Mouse (Mus musculus): Measurements from ENCODE around the gene Tgif1. TPM values are rescaled to one million over a fixed set of nuclear protein-coding genes. Genes with fewer than 3 reads are reported as not detected.

Tgif1 gene
- polyA plus RNA-seq (2016; fragmentation: Nextera tagmentation; extraction: Ambion mirVana) = 31.5 and 58.1 TPM in 2 replicates

DNA sequence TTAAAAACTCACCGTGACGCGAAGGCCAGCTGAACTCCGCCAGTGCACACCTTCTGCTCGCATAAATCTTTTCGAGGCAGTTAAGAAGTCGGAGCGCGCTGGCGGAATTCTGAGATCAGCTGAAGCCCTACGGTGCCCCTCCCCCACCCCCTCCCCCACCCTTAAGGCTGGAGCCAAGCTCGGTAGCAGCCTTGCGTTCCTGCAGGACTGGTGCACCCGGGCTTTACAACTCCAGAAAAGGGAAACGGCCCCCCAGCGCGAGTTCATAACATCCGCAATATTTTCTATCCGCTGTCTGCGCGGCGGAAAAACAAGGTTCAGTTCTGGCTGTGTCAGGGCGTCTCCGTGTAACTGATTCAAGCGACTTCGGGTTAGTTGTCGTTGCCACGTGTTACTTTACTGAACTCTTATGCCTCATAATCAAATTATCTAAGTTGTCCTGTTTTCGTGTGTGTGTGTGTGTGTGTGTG, at the start of gene Tgif1:
TSS of gene Tgif1 (minus strand) at position 111 of the 470 bp plus-strand sequence.
- Histone ChIP-seq H3K27me3 (ENCODE audit: insufficient read depth, poor library complexity, severe bottlenecking) (no peaks in the 10 kb centered on the region), H3K4me3 (peak within 1 kb of the TSS; percentile 82), H3K27ac (peak within 1 kb of the TSS; percentile 93), H3K36me3 (no peaks in the 10 kb centered on the region), H3K9me3 (no peaks in the 10 kb centered on the region), H3K4me1 (peaks cover 7% of the 10 kb centered on the region)
- WGBS = under 1% methylated on average over 29 of the region's 29 CpGs
- DNase-seq (ENCODE audit: low spot score) = peak; percentile 82

DNA sequence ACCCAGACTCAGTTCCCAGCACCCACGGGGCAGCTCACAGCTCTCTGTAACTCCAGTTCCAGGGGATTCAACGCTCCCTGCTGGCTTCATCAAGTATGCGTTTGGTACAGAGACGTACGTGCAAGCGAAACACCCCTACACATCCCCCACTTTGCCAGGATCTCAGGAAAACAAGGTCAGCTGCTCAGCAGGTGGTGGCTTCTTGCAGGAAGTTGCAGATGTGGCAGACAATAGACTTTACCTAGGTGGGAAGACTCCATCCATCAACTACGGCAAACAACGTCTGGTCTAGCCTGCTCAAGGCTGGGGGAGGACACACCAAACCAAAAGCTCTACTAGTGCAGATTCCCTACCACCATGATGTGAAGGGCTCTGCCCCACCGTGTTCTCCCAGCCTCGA, 47.3 kb upstream of the Tgif1 start:
- Histone ChIP-seq H3K4me3 (no peak overlapping the region), H3K27me3 (ENCODE audit: insufficient read depth, poor library complexity, severe bottlenecking) (no peaks in the 10 kb centered on the region), H3K27ac (no peak overlapping the region), H3K36me3 (no peaks in the 10 kb centered on the region), H3K9me3 (no peaks in the 10 kb centered on the region), H3K4me1 (no peaks in the 10 kb centered on the region)
- DNase-seq (ENCODE audit: low spot score) = no peak
- WGBS = 70% methylated on average over 10 of the region's 10 CpGs

DNA sequence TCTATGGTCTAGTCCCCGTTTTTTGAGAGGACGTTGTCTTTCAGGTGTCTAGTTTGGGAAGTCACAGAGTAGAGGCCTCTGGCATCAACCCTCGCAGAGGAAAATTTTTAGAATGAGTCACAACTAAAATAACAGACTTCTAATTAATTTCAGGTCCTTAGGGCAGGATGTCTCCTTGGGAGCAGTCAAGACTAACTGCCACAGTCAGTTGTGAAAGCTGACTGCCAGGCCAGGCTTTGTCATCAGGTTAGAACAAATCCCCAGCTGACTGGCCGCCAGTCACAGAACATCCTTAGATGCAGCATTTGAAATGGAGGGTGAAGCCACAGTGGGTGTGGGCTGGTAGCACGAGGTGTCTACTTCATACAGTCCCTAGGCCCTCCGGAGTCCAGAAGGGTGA, 46.3 kb upstream of the Tgif1 start:
- Histone ChIP-seq H3K4me3 (no peak overlapping the region), H3K9me3 (no peaks in the 10 kb centered on the region), H3K36me3 (no peaks in the 10 kb centered on the region), H3K27me3 (ENCODE audit: insufficient read depth, poor library complexity, severe bottlenecking) (no peaks in the 10 kb centered on the region), H3K4me1 (no peaks in the 10 kb centered on the region), H3K27ac (no peak overlapping the region)
- DNase-seq (ENCODE audit: low spot score) = no peak
- WGBS = 83% methylated on average over 6 of the region's 6 CpGs

DNA sequence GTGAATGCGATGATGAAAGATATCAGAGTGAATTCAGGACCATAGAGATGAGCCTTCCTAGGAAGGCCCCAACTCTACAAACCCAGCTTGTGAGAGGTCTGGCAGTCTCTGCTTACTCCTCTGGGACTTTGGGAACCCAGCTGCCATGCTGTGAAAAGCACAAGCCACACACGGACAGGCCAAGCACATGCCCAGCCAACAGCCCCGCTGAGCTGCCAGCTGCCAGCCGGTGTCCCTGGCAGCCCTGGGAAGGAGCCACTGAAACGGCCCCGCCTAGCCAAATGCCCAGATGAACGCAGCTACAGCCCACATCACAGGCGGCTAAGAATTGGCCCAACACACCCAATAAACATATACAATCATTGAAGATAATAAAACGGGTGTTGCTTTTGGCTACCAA, 41.5 kb upstream of the Tgif1 start:
- Histone ChIP-seq H3K27me3 (ENCODE audit: insufficient read depth, poor library complexity, severe bottlenecking) (no peaks in the 10 kb centered on the region), H3K27ac (no peak overlapping the region), H3K36me3 (no peaks in the 10 kb centered on the region), H3K4me1 (no peaks in the 10 kb centered on the region), H3K4me3 (no peak overlapping the region), H3K9me3 (no peaks in the 10 kb centered on the region)
- WGBS = 82% methylated on average over 9 of the region's 9 CpGs
- no peak for DNase-seq (ENCODE audit: low spot score)

DNA sequence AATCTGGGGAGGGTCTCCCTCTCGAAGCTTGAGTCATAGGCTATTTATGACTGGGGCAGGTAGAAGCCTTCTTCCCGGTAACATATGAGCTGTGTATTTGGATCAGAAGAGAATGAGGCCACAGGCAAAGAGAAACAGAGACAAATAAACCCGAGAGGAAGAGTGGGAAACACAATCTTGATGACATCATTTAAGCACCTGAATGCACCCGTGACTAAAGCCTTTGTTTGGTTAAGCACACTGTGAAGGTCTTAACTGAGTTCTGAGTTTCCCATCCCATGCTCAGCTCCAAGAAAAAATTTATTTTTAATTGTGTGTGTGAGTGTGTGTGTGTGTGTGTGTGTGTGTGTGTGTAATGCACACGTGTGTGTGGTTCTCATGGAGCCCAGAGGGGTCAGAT, 39.8 kb upstream of the Tgif1 start:
- H3K27ac ChIP-seq = no peak overlapping the region
- no peaks in the 10 kb centered on the region for H3K27me3 ChIP-seq (ENCODE audit: insufficient read depth, poor library complexity, severe bottlenecking)
- H3K9me3 ChIP-seq = no peaks in the 10 kb centered on the region
- no peak overlapping the region for H3K4me3 ChIP-seq
- H3K4me1 ChIP-seq = no peaks in the 10 kb centered on the region
- 66% methylated on average over 5 of the region's 5 CpGs for WGBS
- DNase-seq (ENCODE audit: low spot score) = no peak
- H3K36me3 ChIP-seq = no peaks in the 10 kb centered on the region

DNA sequence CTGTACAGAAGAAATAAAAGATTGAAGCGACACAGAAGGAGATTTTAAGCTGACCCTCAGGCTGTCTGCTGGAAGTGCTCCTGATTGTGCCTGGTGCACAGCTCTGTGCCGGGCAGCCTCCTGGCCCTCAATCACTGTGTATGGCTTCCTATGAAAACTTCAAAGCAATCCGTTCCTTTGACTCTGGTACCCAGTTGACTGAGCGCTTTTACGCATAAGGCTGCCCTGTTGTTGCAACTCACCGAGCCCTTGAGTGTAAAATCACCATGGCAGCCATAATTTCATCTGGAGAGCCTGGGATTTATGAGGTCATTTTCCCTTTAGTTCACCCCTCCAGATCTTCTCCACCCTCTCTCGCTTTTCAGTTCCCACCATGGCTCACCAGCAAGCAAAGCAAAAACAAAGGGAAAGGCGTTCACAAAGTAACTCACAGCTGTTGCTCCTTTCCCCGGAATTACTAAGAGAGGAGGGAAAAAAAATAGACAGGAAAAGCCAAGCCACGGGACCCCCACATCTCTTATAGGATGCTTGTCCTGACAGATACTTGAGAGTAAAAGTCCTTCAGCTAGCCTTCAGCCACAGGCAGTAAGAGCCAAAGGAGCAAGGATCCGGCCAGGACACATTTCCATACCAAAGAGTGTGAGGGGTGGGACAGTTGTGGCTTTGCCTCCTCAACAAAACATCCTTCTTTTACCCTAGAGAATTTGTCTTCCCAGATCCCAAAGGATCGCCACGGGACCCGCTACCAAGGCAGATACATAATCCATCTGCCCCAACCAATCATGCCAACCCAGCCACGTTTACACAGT, 39.1 kb upstream of the Tgif1 start:
- 50% methylated on average over 15 of the region's 15 CpGs for WGBS
- Histone ChIP-seq H3K4me3 (no peak overlapping the region), H3K36me3 (no peaks in the 10 kb centered on the region), H3K27ac (no peak overlapping the region), H3K9me3 (no peaks in the 10 kb centered on the region), H3K27me3 (ENCODE audit: insufficient read depth, poor library complexity, severe bottlenecking) (no peaks in the 10 kb centered on the region), H3K4me1 (no peaks in the 10 kb centered on the region)
- no peak for DNase-seq (ENCODE audit: low spot score)

DNA sequence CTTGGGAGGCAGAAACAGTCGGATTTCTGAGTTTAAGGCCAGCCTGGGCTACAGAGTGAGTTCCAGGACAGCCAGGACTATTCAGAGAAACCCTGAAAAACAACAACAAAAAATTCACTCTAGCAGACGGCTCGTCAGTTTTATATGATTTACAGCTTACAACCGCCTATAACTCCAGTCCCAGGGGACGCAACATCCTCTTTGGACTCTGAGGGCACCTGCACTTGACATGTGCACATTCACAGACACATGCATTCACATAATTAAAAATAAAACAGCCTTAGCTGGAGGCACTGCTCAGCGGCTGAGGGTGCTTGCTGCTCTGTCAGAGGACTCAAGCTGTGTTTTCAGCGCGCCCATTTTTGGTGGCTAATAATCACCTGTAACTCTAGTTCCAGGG, 37.2 kb upstream of the Tgif1 start:
- no peaks in the 10 kb centered on the region for H3K9me3 ChIP-seq
- no peaks in the 10 kb centered on the region for H3K36me3 ChIP-seq
- DNase-seq (ENCODE audit: low spot score) = no peak
- no peak overlapping the region for H3K4me3 ChIP-seq
- H3K4me1 ChIP-seq = no peaks in the 10 kb centered on the region
- H3K27me3 ChIP-seq (ENCODE audit: insufficient read depth, poor library complexity, severe bottlenecking) = no peaks in the 10 kb centered on the region
- 85% methylated on average over 8 of the region's 8 CpGs for WGBS
- H3K27ac ChIP-seq = no peak overlapping the region

DNA sequence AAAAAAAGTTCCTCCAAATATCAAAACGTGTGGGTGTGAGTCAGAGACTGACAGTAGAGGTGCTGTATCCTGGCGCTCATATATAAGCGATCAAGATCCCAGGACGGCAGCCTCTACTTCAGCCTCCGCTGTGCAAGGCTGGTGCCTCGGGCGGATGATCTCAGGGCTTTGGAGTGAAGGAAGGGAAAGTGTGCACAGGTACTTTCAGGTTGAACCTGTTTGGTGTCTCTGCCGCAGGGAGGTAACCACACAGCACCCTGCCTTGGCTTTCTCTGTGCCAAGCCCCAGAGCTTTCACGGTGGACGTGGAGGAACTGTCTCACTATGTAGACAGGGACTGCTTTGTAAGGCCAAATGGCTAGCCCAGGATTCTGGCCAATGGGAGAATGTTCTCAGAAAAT, 35.3 kb upstream of the Tgif1 start:
- WGBS = 77% methylated on average over 10 of the region's 10 CpGs
- Histone ChIP-seq H3K27ac (no peak overlapping the region), H3K4me1 (no peaks in the 10 kb centered on the region), H3K36me3 (no peaks in the 10 kb centered on the region), H3K9me3 (no peaks in the 10 kb centered on the region), H3K4me3 (no peak overlapping the region), H3K27me3 (ENCODE audit: insufficient read depth, poor library complexity, severe bottlenecking) (no peaks in the 10 kb centered on the region)
- no peak for DNase-seq (ENCODE audit: low spot score)

DNA sequence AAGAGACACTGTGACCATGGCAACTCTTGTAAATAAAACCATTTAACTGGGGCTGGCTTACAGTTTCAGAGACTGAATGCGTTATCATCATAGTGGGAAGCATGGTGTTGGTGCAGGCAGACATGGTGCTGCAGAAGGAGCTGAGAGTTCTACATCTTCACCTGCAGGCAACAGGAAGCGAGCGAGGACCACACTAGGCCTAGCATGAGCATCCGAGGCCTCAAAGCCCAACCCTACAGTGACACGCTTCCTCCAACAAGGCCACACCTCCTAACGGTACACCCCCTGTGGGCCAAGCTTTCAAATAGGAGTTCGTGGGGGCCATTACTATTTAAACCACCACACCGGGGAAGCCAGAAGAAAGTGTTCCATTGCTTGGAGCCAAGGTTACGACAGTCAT, 34.5 kb upstream of the Tgif1 start:
- no peak for DNase-seq (ENCODE audit: low spot score)
- no peaks in the 10 kb centered on the region for H3K9me3 ChIP-seq
- 89% methylated on average over 9 of the region's 9 CpGs for WGBS
- H3K4me3 ChIP-seq = no peak overlapping the region
- H3K36me3 ChIP-seq = no peaks in the 10 kb centered on the region
- no peaks in the 10 kb centered on the region for H3K4me1 ChIP-seq
- H3K27me3 ChIP-seq (ENCODE audit: insufficient read depth, poor library complexity, severe bottlenecking) = no peaks in the 10 kb centered on the region
- H3K27ac ChIP-seq = no peak overlapping the region

DNA sequence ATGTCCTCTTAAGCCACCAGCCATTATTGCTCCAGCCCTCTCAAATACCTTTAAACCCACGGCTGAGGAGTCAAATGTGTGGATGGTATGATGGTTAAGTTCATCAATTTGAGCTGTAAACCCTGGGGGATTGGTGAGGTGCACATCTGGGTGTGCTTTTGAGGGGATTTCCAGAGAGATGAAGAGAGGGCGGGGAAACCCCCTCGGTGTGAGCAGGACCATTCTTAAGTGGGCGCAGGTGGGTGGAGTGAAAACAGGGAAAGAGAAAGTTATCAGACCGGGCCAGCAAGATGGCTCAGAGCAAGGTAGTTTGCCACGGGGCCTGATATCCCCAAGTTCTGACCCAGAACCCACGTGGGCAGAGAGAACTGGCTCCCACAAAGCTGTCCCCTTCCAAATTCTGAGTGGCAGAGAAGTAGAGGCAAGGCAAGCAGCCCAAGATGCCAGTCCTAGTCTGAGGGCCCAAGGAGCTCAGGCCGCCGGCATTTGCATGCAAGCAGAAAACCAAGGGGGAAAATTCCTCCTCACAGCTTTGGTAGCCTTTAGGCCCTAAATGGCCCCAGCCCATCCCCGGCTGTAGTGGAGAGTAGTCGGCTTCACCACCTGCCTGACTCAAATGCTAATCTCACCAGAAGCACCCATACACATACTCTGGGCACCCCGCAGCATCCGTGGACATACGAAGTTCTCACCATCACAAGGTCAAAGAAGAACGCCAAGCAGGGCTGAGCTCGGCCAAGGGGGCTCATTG, 33.5 kb upstream of the Tgif1 start:
- Histone ChIP-seq H3K27ac (no peak overlapping the region), H3K27me3 (ENCODE audit: insufficient read depth, poor library complexity, severe bottlenecking) (no peaks in the 10 kb centered on the region), H3K4me3 (no peak overlapping the region), H3K9me3 (no peaks in the 10 kb centered on the region), H3K4me1 (no peaks in the 10 kb centered on the region), H3K36me3 (no peaks in the 10 kb centered on the region)
- no peak for DNase-seq (ENCODE audit: low spot score)
- WGBS = 82% methylated on average over 16 of the region's 16 CpGs

DNA sequence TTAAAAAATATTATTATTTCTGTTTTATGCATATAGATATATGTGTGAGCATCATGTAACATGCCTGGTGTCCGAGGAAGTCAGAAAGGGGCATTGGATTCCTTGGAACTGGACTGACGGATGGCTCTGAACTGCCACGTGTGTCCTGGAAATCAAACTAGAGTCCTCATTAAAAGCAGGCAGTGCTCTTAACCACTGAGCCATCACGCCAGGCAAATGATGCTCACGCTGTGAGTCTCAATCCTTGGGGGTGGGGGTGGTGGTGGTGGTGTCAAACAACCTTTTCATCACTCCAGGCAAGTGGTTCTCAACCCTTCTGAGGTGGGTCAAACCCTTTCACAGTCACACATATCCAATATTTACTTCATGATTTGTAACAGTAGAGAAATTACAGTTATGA, 32.5 kb upstream of the Tgif1 start:
- no peaks in the 10 kb centered on the region for H3K9me3 ChIP-seq
- no peaks in the 10 kb centered on the region for H3K27me3 ChIP-seq (ENCODE audit: insufficient read depth, poor library complexity, severe bottlenecking)
- WGBS = 79% methylated on average over 5 of the region's 5 CpGs
- H3K4me1 ChIP-seq = no peaks in the 10 kb centered on the region
- H3K36me3 ChIP-seq = no peaks in the 10 kb centered on the region
- no peak overlapping the region for H3K27ac ChIP-seq
- no peak for DNase-seq (ENCODE audit: low spot score)
- H3K4me3 ChIP-seq = no peak overlapping the region

DNA sequence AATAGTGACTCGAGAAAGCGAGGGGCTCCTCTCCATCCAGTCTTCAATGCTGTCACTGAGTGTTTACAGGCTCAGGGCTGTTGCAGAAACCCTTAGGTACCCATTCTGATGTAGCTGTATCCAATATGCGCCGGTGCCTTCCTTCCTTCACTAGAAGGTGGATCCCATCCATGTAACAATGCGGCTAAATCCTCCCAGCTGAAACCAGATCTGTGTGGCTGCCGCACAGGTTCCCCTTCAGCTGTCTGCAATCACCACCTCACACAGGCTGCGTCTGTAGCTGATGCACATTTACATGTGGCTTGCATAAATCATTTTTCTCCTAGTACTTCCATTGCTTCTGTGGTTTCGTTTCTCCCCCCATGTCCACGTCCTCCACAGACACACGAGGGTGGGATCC, 28.6 kb upstream of the Tgif1 start:
- H3K27me3 ChIP-seq (ENCODE audit: insufficient read depth, poor library complexity, severe bottlenecking) = no peaks in the 10 kb centered on the region
- WGBS = 80% methylated on average over 10 of the region's 10 CpGs

DNA sequence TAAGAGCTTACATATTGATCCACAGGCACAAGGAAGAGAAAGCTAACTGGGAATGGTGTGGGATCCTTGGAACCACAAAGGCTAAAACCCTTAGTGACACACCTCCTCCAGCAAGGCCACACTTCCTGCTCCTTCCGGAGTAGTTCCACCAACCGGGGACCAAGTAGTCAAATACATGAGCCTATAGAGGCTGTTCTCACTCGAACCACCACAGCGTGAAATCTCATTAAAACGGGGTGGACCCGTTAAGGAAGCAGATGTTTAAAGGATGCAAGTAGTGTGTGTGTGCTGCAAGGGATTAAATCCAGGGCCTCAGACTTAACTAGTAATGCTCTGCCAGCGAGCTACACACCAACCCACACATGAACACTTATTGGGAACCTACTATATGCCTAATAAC, 27.8 kb upstream of the Tgif1 start:
- Histone ChIP-seq H3K9me3 (no peaks in the 10 kb centered on the region), H3K27me3 (ENCODE audit: insufficient read depth, poor library complexity, severe bottlenecking) (no peaks in the 10 kb centered on the region)
- 58% methylated on average over 7 of the region's 7 CpGs for WGBS

More for the DNA sequence above, 28.6 kb upstream of the Tgif1 start:
- H3K4me3 ChIP-seq = no peak overlapping the region
- no peaks in the 10 kb centered on the region for H3K36me3 ChIP-seq
- H3K9me3 ChIP-seq = no peaks in the 10 kb centered on the region
- DNase-seq (ENCODE audit: low spot score) = no peak
- H3K27ac ChIP-seq = no peak overlapping the region
- H3K4me1 ChIP-seq = no peaks in the 10 kb centered on the region

More for the DNA sequence above, 27.8 kb upstream of the Tgif1 start:
- H3K36me3 ChIP-seq = no peaks in the 10 kb centered on the region
- no peak overlapping the region for H3K4me3 ChIP-seq
- H3K4me1 ChIP-seq = no peaks in the 10 kb centered on the region
- no peak overlapping the region for H3K27ac ChIP-seq
- no peak for DNase-seq (ENCODE audit: low spot score)

All from heart, embryonic 10.5 days (tissue).